Mouse (Mus musculus) heart, adult 2 months (tissue): ENCODE measurements around the gene Rpl13a.

ENCODE experiments used
- CTCF ChIP-seq: fragments of 200-600 bp; IDR thresholded peaks from 2 replicates; pipeline ENCODE4 v1.8.1; 2022; ENCODE audit warnings: antibody characterized with exemption, mild to moderate bottlenecking, moderate library complexity
- POLR2A ChIP-seq: fragments of 200-500 bp; IDR thresholded peaks from 2 replicates; pipeline ENCODE4 v1.6.1; 2011; ENCODE audit warnings: mild to moderate bottlenecking, low read depth, low read length, control low read depth; ENCODE audit not compliant: insufficient read depth

DNA sequence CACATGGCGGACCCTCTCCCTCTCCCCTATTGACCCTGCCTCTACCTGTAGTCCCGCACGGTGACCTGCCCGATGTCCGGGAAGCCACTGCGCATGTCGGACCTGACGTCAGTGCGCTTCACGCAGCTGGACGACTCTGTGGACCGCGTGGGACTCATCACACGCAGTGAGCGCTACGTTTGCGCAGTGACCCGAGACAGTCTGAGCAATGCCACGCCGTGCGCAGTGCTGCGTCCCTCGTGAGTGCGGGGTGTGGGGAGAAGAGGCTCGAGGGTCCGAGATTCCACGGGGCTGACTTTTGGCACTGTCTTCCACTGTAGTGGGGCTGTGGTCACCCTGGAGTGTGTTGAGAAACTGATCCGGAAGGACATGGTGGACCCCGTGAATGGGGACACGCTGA lies 52.1 kb downstream of the Rpl13a start:
- TF ChIP-seq POLR2A (no peak), CTCF (no peak)
